Mouse (Mus musculus) left cerebral cortex, postnatal 25 days (tissue): ENCODE results near the gene Gm39653. TPM values are rescaled to one million over a fixed set of nuclear protein-coding genes. Genes with fewer than 3 reads are reported as not detected.
"Not testable (repeated sequence)": the region's sequence is repeated elsewhere in the genome, so short reads cannot be mapped to it uniquely, and the experiment has no call there.

Source experiments
- DNase-seq, 2 experiments: peaks; one replicate each; pipeline ENCODE4 v3.0.0; 2022; ENCODE audit warnings: low spot score in 2 of 2, mixed read lengths in 1 of 2
- intact Hi-C: fragments of 180-260 bp; cut with DNase I; formaldehyde crosslinking; loops from one replicate; pipeline ENCODE4 v1.15.1; 2025
- total RNA-seq, 2 experiments: library from RNA; stranded (reverse); gene quantifications; 2 replicates each; pipeline ENCODE4 v1.2.3; 2021

Gene Gm39653
- under 1 TPM; 0.66 to 0.71 TPM for total RNA-seq

DNA sequence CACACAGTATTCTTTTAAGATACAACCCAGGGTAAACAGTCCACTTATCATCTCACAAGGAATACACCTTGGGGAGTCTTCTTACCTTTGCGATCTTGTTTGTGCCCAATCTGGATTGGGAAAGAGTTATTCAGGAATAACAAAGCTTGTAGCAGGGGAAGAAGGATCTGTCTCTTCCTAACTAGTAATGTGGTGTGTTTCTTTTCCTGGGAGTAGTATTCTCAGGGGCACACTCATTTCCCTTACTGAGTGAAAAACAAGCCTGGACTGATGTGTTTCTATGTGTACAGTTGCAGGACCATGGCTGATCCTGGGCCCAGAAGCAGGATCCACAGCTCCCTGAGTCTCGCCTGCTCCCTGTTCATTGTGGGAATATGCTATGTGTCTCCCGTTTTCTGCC is at the start of gene Gm39653:
Gm39653 (plus strand) TSS at position 301 of the 400 bp plus-strand sequence.
- no peak for DNase-seq
- intact Hi-C loops = no loop called here

DNA sequence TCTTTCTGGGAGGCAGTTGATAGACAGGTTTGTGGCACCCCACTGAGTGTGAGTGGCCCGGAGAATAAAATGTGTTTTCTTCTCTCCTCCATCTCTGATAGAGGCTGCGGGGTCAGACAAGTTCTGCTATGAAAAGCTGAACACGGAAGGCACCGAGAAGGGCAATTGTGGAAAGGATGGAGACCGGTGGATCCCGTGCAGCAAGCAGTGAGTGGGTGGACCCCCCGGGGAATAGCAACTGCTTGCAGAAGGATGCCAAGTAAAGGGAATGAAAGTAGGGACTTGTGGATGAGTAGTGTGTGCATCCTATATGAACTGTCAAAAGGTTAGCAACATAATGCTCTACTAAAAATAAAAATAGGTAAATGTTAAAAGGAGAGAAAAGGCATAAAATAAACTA is 49.3 kb upstream of the Gm39653 start:
- intact Hi-C loops = no loop called here
- DNase-seq = no peak

DNA sequence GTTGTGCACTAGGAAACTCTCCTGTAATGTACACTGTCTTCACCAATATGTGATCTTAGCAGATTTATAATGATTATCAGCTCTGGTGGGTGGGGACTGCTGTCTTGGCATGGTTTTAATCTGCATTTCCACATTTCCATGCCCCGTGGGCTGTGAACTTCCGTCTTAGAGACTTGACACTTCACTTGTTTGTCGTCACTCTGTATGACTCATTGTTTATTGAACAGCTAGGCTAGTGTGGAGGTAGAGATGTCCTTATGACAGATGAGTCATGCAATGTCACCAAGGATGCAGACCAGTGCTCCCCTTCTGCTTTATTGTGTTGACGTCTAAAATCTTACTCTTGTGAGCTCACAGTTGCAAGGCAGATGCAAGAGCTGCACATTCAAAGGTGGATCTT is 48.7 kb upstream of the Gm39653 start:
- DNase-seq = no peak
- intact Hi-C loops = no loop called here

DNA sequence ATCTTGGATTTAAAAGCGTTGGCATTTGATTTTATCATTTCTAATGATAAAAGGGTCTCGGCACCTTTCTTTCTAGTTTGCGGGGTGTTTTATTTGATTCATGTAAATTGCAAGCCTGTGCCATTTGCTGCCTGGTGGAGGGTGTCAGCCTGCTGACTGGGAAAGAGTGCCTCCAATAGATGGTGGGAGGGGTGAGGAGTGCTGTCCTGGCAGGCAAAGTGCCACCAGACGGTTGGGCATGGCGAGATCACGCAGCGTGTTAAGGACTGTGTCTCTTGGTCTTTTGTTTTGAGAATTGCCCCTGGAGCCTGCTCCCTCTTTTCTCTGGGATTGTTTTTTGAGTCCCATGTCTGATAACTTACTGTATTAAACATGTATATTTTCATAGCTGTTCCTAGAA is 43.5 kb upstream of the Gm39653 start:
- no peak for DNase-seq
- intact Hi-C loops = no loop called here

DNA sequence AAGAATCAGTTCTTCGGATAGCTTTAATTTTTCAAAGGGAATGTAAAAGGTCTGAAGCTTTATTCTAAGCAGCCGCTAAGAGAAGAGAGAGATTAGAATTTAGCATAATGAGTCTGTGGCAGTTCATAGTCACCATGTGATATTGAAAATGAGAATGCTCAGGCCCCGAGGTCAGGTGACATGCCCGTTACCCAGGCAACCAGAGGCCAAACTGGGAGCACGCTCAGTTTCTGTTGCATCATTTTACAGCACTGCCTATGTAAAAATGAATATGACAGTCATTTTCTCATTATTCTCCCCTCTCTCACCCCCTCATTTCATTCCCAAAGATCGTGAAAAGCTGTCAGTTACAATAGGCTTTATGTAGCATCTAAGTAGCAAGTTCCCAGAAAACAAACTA is 42.3 kb upstream of the Gm39653 start:
- intact Hi-C loops = no loop called here

DNA sequence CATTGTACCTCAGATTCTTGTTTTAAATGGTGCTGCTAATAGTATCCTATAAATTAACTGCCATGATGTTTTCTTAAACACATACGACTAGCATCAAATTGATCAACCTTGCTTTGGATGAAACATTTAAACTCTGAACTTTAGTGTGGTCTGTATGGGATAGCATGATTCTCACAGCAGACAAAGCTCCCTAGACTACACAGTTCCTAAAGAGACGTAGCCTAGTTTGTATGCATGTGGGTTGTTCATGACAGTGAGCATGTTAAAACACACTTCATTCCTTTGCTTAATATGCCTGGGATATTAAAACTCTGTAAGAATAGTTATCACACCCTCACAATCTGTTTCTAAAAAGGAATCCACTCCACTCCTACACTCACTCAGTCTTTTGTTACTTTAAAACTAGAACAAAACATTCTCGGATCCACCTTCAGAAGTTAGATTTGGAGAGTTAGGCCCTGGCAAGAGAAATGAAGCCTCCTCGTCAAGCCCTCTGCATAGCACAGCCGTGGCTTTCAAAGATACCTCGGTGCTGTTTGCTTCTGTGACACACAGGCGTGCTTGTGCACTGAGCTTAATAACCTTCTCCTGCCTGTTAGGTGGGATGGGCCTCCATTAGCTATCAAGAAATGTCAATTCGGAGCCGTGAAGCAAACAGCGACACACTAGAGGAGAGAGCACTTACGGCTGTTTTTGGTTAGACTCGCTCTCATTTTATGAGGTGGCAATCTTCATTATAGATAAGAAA is 41.7 kb upstream of the Gm39653 start:
- intact Hi-C loops = no loop called here
- DNase-seq = peak in 1 of 2 experiments; percentile 66

More for the DNA sequence above, 42.3 kb upstream of the Gm39653 start:
- DNase-seq = no peak

DNA sequence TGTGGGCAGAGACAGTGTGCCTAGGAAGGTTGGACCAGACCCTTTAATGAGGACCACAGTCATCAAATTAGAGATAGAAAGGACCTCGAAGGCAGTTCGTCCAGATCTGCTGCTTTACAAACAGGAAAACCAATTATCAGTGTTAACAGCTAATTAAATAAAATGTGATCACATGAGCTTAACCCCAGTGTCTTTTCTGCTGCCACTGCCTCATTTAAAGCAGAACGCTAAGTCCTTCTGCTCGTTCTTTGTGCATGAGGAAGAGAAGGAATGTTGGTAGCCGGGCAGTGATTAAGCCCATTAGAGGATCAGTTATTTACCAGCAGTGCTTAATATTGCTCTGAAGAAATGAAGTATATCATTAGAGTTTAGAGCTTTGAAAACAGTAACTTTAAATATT is 39.0 kb upstream of the Gm39653 start:
- no peak for DNase-seq

DNA sequence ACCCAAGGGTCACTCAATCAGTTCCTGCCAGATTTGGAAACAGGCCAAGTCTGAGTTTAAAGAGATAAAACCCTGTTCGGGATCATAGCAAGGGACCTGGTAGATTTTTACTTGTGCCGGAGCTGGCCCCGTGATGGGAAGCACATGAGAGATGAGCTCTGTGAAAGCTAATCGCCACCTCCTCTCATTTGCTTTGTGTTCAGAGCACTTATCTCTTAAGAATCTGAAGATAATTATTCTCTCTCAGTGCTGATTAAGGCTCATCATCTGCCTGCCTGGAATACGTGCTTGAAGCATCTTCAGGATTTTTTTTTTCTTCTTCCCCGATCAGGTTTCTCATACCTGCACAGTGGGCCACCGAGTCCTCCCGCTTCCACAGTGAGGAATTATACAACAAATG is 36.6 kb upstream of the Gm39653 start:
- no peak for DNase-seq
- intact Hi-C loops = no loop called here

More for the DNA sequence above, 39.0 kb upstream of the Gm39653 start:
- intact Hi-C loops = no loop called here

DNA sequence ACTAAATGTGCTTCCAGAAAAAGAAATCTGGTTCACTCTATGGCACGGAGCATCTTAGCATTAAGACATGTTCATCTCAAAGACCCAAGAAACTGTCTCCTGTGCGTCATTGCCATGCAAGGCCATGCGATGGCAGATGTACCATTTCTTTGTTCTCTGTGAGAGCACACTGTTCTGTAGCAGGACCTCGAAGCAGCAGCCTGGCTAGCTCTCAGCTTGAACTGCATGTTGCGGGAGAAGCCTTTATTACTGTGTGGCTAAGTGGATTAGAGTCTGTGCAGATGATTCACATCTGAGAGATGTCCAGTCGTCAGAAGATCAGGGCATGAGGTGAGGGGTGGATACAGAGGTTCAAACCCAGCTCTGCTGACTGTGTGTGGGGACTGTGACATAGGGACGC is 28.9 kb upstream of the Gm39653 start:
- intact Hi-C loops = no loop called here
- no peak for DNase-seq

DNA sequence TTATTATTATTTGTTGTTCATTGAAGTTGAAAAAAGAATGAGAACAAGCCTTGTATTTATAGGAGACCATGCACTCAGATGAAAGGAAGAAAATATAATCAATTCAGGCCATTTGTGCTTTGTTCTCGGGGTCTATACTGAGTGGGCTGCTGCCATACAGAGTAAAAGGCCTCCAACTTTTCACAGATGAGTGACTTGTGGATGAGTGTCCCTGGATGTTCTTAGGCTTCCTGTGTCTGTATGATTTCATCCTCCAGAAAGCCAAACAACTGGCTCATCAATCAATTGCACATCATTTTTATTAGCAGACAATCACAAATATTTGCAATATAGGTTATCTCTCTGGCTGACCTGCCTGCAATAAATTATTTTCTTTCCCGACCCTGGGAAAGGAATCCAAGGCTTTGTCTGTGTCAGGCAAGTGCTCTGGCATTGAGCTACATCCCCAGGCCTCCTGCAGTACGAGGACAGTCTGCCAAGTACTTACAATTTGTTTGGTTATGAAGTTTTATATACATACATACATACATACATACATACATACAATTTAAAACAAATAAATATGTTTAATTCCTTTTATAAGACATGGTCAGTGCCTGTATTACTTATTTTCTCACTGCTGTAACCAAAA is 11.8 kb upstream of the Gm39653 start:
- no peak for DNase-seq
- intact Hi-C loops = no loop called here

DNA sequence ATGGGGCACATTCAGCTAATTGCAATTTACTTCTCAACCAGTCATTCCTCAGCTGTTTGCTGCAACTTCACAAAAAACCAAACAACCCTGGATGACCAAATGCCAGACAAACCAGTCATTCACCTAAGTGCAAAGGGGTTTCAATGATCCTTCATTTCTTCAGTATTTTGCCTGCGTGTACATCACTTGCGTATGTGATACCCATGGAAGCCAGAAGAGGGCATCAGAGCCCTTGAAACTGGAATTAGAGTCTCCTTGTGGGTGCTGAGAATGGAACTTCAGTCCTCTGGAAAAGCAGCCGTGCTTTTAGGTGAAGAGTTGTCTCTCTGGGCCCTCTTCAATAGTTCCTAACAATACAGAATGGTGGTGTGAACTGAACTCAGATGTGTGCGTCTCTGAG is 6.2 kb upstream of the Gm39653 start:
- DNase-seq = no peak
- intact Hi-C loops = no loop called here

DNA sequence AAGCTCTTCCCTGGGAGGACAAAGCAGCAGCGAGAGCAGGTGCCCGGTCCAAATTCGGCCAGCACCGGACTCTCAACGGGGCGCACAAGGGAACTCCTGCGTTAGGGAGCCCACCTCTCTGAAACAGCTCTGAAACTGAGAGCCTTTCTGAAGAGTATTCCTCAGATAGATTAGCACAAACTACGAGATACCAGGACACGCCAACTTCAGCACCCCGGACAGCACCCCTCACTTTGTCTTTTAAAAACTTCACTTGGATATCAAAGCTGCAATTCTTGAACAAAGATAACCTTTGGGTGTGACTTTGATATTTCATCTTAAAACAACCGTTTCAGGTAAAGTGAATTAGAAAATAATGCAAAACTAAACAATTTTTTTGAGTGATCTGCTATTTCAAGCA is 1.2 kb upstream of the Gm39653 start:
- no peak for DNase-seq
- intact Hi-C loops = no loop called here

DNA sequence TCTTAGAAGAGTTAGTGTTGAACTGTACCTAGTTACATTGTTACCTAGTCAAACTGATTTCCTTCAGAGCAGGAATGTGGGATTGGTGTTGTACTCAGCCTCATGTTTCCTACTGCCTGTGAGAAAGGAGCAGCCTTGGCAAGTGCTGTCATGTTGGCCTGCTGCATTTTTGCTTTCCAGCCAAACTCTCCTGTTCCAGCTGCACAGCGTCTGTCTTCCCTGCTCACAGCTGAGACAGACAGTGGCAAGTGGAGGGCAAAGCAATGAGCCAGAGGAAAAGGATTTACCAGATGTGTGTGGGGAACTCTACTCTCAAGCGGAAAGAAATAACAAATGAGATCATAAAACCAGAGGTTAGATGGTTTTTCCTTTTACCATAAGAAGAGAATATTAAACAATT is 12.4 kb downstream of the Gm39653 start:
- peak in 1 of 2 experiments; percentile 15 for DNase-seq
- intact Hi-C loops = no loop called here

DNA sequence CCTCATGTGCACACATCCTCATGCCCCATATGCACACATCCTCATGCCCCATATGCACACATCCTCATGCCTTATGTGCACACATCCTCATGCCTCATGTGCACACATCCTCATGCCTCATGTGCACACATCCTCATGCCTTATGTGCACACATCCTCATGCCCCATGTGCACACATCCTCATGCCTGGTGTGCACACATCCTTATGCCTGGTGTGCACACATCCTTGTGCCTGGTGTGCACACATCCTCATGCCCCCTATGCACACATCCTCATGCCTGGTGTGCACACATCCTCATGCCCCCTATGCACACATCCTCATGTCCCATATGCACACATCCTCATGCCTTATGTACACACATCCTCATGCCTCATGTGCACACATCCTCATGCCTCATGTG is 14.6 kb downstream of the Gm39653 start:
- DNase-seq, intact Hi-C loops: not testable (repeated sequence)

DNA sequence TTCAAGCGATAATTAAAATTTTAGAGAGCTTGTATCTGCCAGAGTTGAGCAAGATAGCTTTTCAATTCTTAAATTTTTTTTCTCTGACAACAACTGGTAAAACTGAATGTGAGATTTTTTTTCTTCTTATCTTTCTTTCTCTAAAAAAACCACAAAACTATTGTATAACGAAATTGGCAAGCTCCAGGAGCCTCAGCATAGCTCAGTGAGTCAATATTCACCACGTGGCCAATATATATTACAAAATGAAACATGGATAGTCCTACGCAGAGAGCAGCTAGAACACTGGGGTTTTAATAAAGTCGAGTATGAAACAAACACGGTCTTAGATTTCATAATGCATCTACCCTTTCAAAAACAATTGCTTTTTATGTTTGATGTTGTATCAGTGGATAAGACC is 24.2 kb downstream of the Gm39653 start:
- intact Hi-C loops = no loop called here
- DNase-seq = peak in 1 of 2 experiments; percentile 4

DNA sequence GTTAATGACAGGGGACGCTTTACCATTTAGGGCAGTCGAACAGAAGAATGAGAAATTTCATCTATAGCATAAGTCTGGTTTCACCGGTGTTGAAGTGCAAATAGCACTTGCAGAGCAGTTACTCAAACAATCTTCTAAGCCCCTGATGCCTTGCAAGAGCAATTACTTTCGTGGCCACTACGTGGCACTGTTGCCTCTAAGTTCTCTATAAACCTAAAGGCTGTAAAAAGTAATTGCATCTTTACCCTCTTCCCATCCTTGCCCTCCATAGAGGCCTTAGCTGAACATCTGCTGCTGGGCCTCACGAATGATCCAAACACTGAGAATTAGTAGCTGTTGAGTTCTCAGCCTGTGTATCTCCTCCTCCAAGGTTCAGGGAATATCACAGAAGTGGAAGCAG is 42.2 kb downstream of the Gm39653 start:
- peak; percentile 59 to 73 for DNase-seq
- intact Hi-C loops = loop anchor here (2.0 to 10.0 kb wide), 3 partner anchors 789 to 1357 kb away; no protein-coding TSS in a partner anchor

DNA sequence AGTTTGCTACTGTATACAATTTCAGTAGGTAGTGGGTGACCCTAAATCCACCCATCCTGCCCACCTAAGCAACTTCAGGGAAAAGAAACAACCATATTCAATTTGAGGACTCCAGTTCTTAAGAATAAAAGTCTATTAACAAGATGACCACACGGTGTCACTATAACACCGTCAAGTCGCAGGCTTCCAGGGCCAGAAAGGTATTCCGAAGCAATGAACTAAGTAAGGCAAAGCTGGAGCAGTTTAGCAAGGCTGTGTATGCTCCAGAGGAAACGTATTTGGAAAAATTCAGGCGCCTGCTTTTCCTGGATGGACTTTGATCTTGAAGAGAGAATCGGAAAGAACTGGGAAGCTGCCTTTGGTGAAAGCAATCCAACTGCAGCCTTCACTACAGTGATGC is 43.8 kb downstream of the Gm39653 start:
- peak; percentile 29 to 70 for DNase-seq
- intact Hi-C loops = loop anchor here (2.0 to 10.0 kb wide), 3 partner anchors 787 to 1355 kb away; no protein-coding TSS in a partner anchor

DNA sequence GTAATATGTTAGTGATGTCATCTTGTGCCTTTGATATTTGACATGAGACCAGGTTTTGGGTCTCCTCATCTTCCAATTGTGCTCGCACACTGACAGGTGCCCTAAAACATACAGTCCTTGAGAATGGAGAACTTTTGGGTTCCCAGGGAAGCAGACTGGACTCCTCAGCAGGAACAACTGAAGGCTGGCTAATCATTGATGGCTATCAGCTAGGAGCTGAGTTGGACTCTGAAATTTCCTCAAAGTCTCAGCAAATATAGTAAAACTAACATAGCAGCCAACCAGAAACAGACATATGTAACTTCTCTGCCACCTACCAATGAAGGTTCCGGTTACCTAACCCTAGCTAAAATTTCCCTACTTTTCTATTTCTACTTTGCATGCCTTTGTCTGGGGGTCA is 50.3 kb downstream of the Gm39653 start:
- intact Hi-C loops = loop anchor here (5.0 to 10.0 kb wide), 6 partner anchors 66 to 1041 kb away; partner anchors contain the start of genes 4933402D24Rik, Fastkd2, Klf7 and Mdh1b
- no peak for DNase-seq

DNA sequence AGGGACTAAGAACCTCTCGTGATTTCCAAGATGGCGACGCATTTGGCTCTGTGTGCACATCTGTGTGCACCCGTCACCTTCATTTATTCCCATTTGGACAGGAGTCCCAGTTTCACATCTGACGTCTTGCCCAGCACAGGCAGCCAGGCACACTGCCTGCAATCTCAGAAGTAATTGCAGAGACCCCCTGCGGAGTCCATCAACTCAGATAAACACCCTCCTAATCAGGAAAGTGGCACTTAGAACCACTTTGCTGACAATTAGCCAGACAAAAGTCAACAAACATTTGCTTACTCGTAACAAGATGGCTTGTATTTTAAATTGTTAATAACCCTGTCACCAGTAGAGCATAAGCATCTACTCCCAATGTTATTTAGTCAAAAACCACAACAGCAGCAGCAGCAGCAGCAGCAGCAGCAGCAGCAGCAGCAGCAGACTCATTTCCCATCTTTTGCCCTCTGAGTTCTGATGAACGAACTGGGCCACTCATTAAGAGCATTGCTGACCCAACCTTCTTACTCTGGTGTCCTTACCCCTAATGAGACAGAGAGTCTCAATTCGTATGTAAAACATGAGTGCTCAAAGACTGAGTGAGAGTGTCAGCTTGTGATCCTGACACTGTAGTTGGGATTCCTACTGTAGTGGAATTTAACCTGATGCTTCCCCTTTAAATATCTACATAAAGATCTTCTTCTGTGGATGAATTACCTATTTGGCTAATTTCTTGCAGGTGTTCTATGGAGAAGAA is 51.6 kb downstream of the Gm39653 start:
- intact Hi-C loops = loop anchor here (5.0 to 10.0 kb wide), 6 partner anchors 65 to 1040 kb away; partner anchors contain the start of genes 4933402D24Rik, Fastkd2, Klf7 and Mdh1b

More for the DNA sequence above, 51.6 kb downstream of the Gm39653 start:
- DNase-seq = no peak
